Mouse (Mus musculus) cortical plate, adult 2 months (tissue): Measurements from ENCODE around the gene Pcca. TPM values are rescaled to one million over a fixed set of nuclear protein-coding genes. Genes with fewer than 3 reads are reported as not detected.

Source experiments
- H3K27ac ChIP-seq: fragments of 200-500 bp; 2 replicates; pipeline ENCODE4 v1.5.1; 2012; ENCODE audit warnings: low read length, control low read depth, inconsistent platforms; ENCODE audit not compliant: insufficient read depth
- H3K4me1 ChIP-seq: fragments of 200-500 bp; 2 replicates; pipeline ENCODE4 v1.6.1; 2011; ENCODE audit warnings: low read length; ENCODE audit not compliant: control insufficient read depth, insufficient read depth
- H3K4me3 ChIP-seq: fragments of 200-500 bp; 2 replicates; pipeline ENCODE4 v1.5.1; 2011; ENCODE audit warnings: mild to moderate bottlenecking, low read length, control low read depth; ENCODE audit not compliant: insufficient read depth
- CTCF ChIP-seq: fragments of 200-500 bp; IDR thresholded peaks from 2 replicates; pipeline ENCODE4 v1.5.1; 2011; ENCODE audit warnings: mild to moderate bottlenecking, control low read depth, low read length; ENCODE audit not compliant: insufficient read depth; ENCODE audit errors: extremely low read depth
- POLR2A ChIP-seq: fragments of 200-500 bp; IDR thresholded peaks from 2 replicates; pipeline ENCODE4 v1.6.1; 2011; ENCODE audit warnings: mild to moderate bottlenecking, low read length, control low read depth; ENCODE audit not compliant: insufficient read depth; ENCODE audit errors: extremely low read depth
- polyA plus RNA-seq: library from polyadenylated mRNA; depleted of rRNA; stranded (reverse); fragments of >200 nt; gene quantifications from 2 replicates; pipeline ENCODE4 v1.2.3, GENCODE M21; 2012

Pcca gene
- polyA plus RNA-seq, 1 experiment: 34.9 TPM

- Histone ChIP-seq H3K4me1 (no peaks in the 10 kb centered on the region), H3K27ac (no peak overlapping the region), H3K4me3 (no peak overlapping the region)
- TF ChIP-seq CTCF: no peak
- TF ChIP-seq POLR2A: no peak
These were observed 195.4 kb downstream of the Pcca start for GRCm38 (mm10) chr14:122729431-122730073.

- TF ChIP-seq POLR2A (no peak), CTCF (no peak)
- Histone ChIP-seq H3K27ac (no peak overlapping the region), H3K4me3 (no peak overlapping the region), H3K4me1 (no peaks in the 10 kb centered on the region)
These were observed 196.9 kb downstream of the Pcca start for GRCm38 (mm10) chr14:122730921-122731551.

GRCm38 (mm10) chr14:122736806-122737205 is 202.7 kb downstream of the Pcca start:
- TF ChIP-seq POLR2A: no peak
- TF ChIP-seq CTCF: no peak
- Histone ChIP-seq H3K4me1 (no peaks in the 10 kb centered on the region), H3K27ac (no peak overlapping the region), H3K4me3 (no peak overlapping the region)

GRCm38 (mm10) chr14:122747860-122748842 is 214.0 kb downstream of the Pcca start:
- Histone ChIP-seq H3K4me1 (no peaks in the 10 kb centered on the region), H3K27ac (no peak overlapping the region), H3K4me3 (no peak overlapping the region)
- TF ChIP-seq CTCF: no peak
- TF ChIP-seq POLR2A: no peak

- TF ChIP-seq POLR2A (no peak), CTCF (no peak)
- H3K4me1 ChIP-seq: peaks cover 7% of the 10 kb centered on the region
- no peak overlapping the region for H3K4me3 ChIP-seq
- no peak overlapping the region for H3K27ac ChIP-seq
These were observed 217.4 kb downstream of the Pcca start for GRCm38 (mm10) chr14:122751552-122751951.

- H3K4me1 ChIP-seq: peaks cover 7% of the 10 kb centered on the region
- H3K27ac ChIP-seq: no peak overlapping the region
- TF ChIP-seq POLR2A (no peak), CTCF (no peak)
- no peak overlapping the region for H3K4me3 ChIP-seq
These were observed 219.2 kb downstream of the Pcca start for GRCm38 (mm10) chr14:122753278-122753677.

GRCm38 (mm10) chr14:122754311-122754710 is 220.2 kb downstream of the Pcca start:
- H3K27ac ChIP-seq: no peak overlapping the region
- no peak overlapping the region for H3K4me3 ChIP-seq
- no peak for TF ChIP-seq POLR2A
- TF ChIP-seq CTCF: no peak
- H3K4me1 ChIP-seq: peaks cover 7% of the 10 kb centered on the region

GRCm38 (mm10) chr14:122755559-122755958 is 221.4 kb downstream of the Pcca start:
- no peak overlapping the region for H3K4me3 ChIP-seq
- TF ChIP-seq CTCF: no peak
- TF ChIP-seq POLR2A: no peak
- peaks cover 7% of the 10 kb centered on the region for H3K4me1 ChIP-seq
- H3K27ac ChIP-seq: no peak overlapping the region

GRCm38 (mm10) chr14:122756671-122757070 is 222.5 kb downstream of the Pcca start:
- H3K4me3 ChIP-seq: no peak overlapping the region
- peaks cover 7% of the 10 kb centered on the region for H3K4me1 ChIP-seq
- no peak for TF ChIP-seq CTCF
- no peak for TF ChIP-seq POLR2A
- H3K27ac ChIP-seq: no peak overlapping the region

- TF ChIP-seq POLR2A (no peak), CTCF (no peak)
These were observed 225.8 kb downstream of the Pcca start for GRCm38 (mm10) chr14:122759890-122760289.

More at GRCm38 (mm10) chr14:122759890-122760289, 225.8 kb downstream of the Pcca start:
- H3K4me1 ChIP-seq: peaks cover 3% of the 10 kb centered on the region; the same call in 1 of the 2 replicates
- H3K27ac ChIP-seq: no peak overlapping the region
- H3K4me3 ChIP-seq: no peak overlapping the region
